Mouse (Mus musculus): ENCODE data around the gene Dffa.

DNA sequence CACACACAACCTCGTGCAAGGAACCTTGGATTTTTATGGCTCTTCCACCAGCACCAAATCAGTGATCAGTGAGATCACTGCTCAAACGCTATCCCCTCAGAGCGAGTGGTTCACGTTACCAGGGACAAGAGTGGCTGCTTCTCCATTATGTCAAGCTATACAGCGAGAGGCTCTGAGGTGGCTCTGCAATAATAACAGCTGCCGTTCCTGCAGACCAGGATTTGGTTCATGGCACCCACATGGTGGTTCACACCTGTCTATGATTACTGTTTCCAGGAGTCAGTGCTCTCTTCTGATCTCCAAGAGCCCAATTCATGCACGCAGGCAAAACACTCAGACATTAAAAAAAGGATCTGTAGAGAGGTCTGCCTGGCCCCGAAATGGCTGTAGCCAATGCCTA lies 34.6 kb downstream of the Dffa start:
- TF ChIP-seq EP300 (IDR thresholded peaks at IDR 0.05; ENCODE audit: insufficient read depth, low read depth, low read length) (no peak), CTCF (IDR thresholded peaks at IDR 0.05; ENCODE audit: low read depth, low read length) (no peak)
